Mouse (Mus musculus) brain, embryonic 14.5 days (tissue): ENCODE measurements around the gene Ascl3.

Experiments used
- CTCF ChIP-seq: fragments of 200-500 bp; IDR thresholded peaks from 2 replicates; pipeline ENCODE4 v1.5.1; 2012; ENCODE audit warnings: inconsistent platforms, mild to moderate bottlenecking, moderate library complexity, borderline replicate concordance; ENCODE audit not compliant: insufficient read depth, insufficient read length; ENCODE audit errors: extremely low read depth
- POLR2A ChIP-seq: fragments of 200-500 bp; IDR thresholded peaks from 2 replicates; pipeline ENCODE4 v1.6.1; 2012; ENCODE audit warnings: mild to moderate bottlenecking, inconsistent platforms, borderline replicate concordance; ENCODE audit not compliant: poor library complexity, insufficient read depth, insufficient read length, severe bottlenecking; ENCODE audit errors: extremely low read depth

GRCm38 (mm10) chr7:109723697-109724096 is 7.8 kb downstream of the Ascl3 start, which contains the start of gene BC051019:
- TF ChIP-seq CTCF: no peak
- TF ChIP-seq POLR2A: no peak
